Mouse (Mus musculus) neural tube, embryonic 14.5 days (tissue): ENCODE data around the gene Dtx4. TPM values are rescaled to one million over a fixed set of nuclear protein-coding genes. Genes with fewer than 3 reads are reported as not detected.

ENCODE experiments used
- ATAC-seq: fragments of 200-750 bp; cut with Nextera tagmentation; 2 replicates; pipeline ENCODE4 v1.8.0; 2017; ENCODE audit warnings: low read depth, mild to moderate bottlenecking, moderate TSS enrichment, moderate library complexity
- H3K27ac ChIP-seq: fragments of 300-500 bp; sonication (generic); 2 replicates; pipeline ENCODE4 v1.5.1; 2014; ENCODE audit warnings: low read depth, mild to moderate bottlenecking, control low read depth, low read length, moderate library complexity, mixed read lengths
- H3K27me3 ChIP-seq: fragments of 300-500 bp; sonication (generic); 2 replicates; pipeline ENCODE4 v1.6.1; 2014; ENCODE audit warnings: low read length; ENCODE audit not compliant: control insufficient read depth, insufficient read depth
- H3K36me3 ChIP-seq: fragments of 300-500 bp; sonication (generic); 2 replicates; pipeline ENCODE4 v1.6.1; 2014; ENCODE audit warnings: low read length, mixed read lengths; ENCODE audit not compliant: control insufficient read depth, insufficient read depth
- H3K4me1 ChIP-seq: fragments of 300-500 bp; sonication (generic); 2 replicates; pipeline ENCODE4 v1.6.1; 2014; ENCODE audit warnings: low read length; ENCODE audit not compliant: control insufficient read depth, insufficient read depth
- H3K4me2 ChIP-seq: fragments of 300-500 bp; sonication (generic); 2 replicates; pipeline ENCODE4 v1.6.1; 2014; ENCODE audit warnings: mild to moderate bottlenecking, low read depth, low read length, control low read depth
- H3K4me3 ChIP-seq: fragments of 300-500 bp; sonication (generic); 2 replicates; pipeline ENCODE4 v1.5.1; 2014; ENCODE audit warnings: low read depth, low read length, control low read depth, mixed read lengths
- H3K9ac ChIP-seq: fragments of 300-500 bp; sonication (generic); replicated peaks from 2 replicates; pipeline ENCODE4 v1.6.1; 2014; ENCODE audit warnings: low read depth, mild to moderate bottlenecking, control low read depth, low read length, mixed read lengths
- H3K9me3 ChIP-seq: fragments of 300-500 bp; sonication (generic); 2 replicates; pipeline ENCODE4 v1.6.1; 2016; ENCODE audit warnings: low read length; ENCODE audit not compliant: control insufficient read depth
- WGBS: fragments of 180-500 bp; shearing (Covaris S2); extraction: QIAGEN DNeasy Blood & Tissue Kit; methylation state at CpG from one replicate; pipeline ENCODE4 v1.1.7; 2014; 5-methylcytosine and 5-hydroxymethylcytosine counted together
- polyA plus RNA-seq: library from polyadenylated mRNA; unstranded; fragments of >200 nt; fragmentation: Nextera tagmentation; extraction: Ambion mirVana; gene quantifications from 2 replicates; pipeline ENCODE4 v1.2.1, GENCODE M21; 2014

Gene Dtx4
- polyA plus RNA-seq, 1 experiment from 2014 or later = 37.7 TPM

GRCm38 (mm10) chr19:12498321-12498720 lies 2.9 kb downstream of the Dtx4 start:
- Histone ChIP-seq H3K4me3 (peak overlapping the region; percentile 9; the same call in 1 of the 2 replicates), H3K4me1 (peaks cover 13% of the 10 kb centered on the region; the same call in 1 of the 2 replicates), H3K36me3 (no peaks in the 10 kb centered on the region), H3K4me2 (peak overlapping the region; percentile 70; the same call in 1 of the 2 replicates), H3K9me3 (no peaks in the 10 kb centered on the region), H3K27me3 (no peaks in the 10 kb centered on the region), H3K27ac (peak overlapping the region; percentile 70), H3K9ac (no peak overlapping the region; the same call in 1 of the 2 replicates)
- 30% methylated on average over 4 of the region's 4 CpGs for WGBS
- no peak for ATAC-seq

GRCm38 (mm10) chr19:12497909-12498308 lies 3.3 kb downstream of the Dtx4 start:
- Histone ChIP-seq H3K4me1 (peaks cover 13% of the 10 kb centered on the region; the same call in 1 of the 2 replicates), H3K9me3 (no peaks in the 10 kb centered on the region), H3K4me3 (no peak overlapping the region; the same call in 1 of the 2 replicates), H3K27ac (peak overlapping the region; percentile 70), H3K9ac (no peak overlapping the region), H3K36me3 (no peaks in the 10 kb centered on the region), H3K27me3 (no peaks in the 10 kb centered on the region), H3K4me2 (peak overlapping the region; percentile 70; the same call in 1 of the 2 replicates)
- ATAC-seq = no peak
- WGBS = 39% methylated on average over 2 of the region's 2 CpGs

DNA sequence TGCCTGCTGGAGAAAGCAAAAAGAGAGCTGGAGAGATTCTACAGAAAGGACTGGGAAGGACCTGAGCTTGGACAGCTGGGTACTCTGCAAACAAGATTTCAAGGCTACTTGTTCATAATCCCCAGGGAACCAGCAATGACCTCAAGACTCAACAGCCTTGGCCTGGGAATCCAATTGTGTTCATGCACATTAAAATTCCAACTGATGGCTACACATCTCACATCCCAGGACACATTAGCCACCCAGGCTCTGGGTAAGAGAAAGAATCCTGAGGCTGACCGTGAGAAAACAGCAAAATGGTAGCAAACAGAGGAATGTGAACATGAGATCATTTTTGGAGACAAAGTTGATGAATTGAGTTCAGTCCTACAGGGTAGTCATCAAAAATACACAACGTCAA lies 5.0 kb downstream of the Dtx4 start:
- Histone ChIP-seq H3K27ac (peak overlapping the region; percentile 57), H3K27me3 (no peaks in the 10 kb centered on the region), H3K36me3 (peaks cover 9% of the 10 kb centered on the region), H3K9ac (no peak overlapping the region), H3K4me2 (no peak overlapping the region), H3K4me1 (peaks cover 13% of the 10 kb centered on the region; the same call in 1 of the 2 replicates), H3K9me3 (no peaks in the 10 kb centered on the region), H3K4me3 (no peak overlapping the region)
- WGBS = 55% methylated on average over 2 of the region's 2 CpGs
- no peak for ATAC-seq

DNA sequence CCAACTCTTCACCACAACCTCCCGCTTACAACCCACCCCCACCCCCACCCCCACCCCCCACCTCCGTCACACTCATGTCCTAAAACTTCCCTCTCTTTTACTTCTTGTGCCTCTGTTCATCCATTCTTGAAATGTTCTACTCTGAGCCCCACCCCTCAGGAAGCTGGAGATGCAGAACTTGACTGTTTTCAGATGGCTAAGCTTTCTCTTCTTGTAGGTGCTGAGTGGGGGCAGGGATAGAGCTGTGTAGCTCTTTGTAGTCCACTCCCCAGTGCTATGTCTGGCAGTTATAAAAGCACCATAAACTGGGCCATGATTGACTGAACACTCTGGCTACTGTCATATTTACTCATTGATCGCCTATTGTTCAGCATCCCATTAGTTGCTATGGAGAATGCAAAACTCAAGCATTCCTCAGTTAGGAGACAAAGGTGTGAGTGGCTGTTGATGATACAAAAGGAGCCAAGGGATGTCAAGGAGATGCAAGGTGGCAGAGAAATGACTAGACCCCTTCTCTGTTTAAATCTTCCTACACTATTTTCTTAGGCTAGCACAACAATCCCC lies 6.2 kb downstream of the Dtx4 start:
- Histone ChIP-seq H3K4me1 (peaks cover 16% of the 10 kb centered on the region; the same call in 1 of the 2 replicates), H3K4me2 (peak overlapping the region; percentile 8; the same call in 1 of the 2 replicates), H3K27me3 (no peaks in the 10 kb centered on the region), H3K9ac (no peak overlapping the region), H3K27ac (peak overlapping the region; percentile 57), H3K9me3 (no peaks in the 10 kb centered on the region), H3K36me3 (peaks cover 19% of the 10 kb centered on the region), H3K4me3 (no peak overlapping the region)
- 11% methylated on average over 3 of the region's 3 CpGs for WGBS
- no peak for ATAC-seq

DNA sequence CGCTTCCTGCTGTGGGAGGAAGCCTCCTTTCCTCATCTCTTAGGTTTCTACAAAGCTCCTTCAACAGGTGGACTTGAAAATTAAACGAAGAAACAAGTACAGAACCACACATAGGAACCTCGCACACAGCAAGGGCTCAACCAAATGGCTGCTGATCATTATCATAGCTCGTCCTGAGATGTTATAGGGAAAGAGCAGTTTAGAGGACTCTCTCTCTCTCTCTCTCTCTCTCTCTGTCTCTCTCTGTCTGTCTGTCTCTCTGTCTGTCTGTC lies 7.1 kb downstream of the Dtx4 start:
- H3K27me3 ChIP-seq = no peaks in the 10 kb centered on the region
- no peaks in the 10 kb centered on the region for H3K9me3 ChIP-seq
- no peak overlapping the region for H3K4me3 ChIP-seq
- WGBS = 15% methylated on average over 4 of the region's 4 CpGs
- peaks cover 16% of the 10 kb centered on the region; the same call in 1 of the 2 replicates for H3K4me1 ChIP-seq
- 0 out of 2 replicates have a peak overlapping the region, but pooled peaks have one; percentile 4 for H3K27ac ChIP-seq
- peak overlapping the region; percentile 14; the same call in 1 of the 2 replicates for H3K4me2 ChIP-seq
- H3K36me3 ChIP-seq = peaks cover 19% of the 10 kb centered on the region
- H3K9ac ChIP-seq = no peak overlapping the region
- ATAC-seq = no peak

DNA sequence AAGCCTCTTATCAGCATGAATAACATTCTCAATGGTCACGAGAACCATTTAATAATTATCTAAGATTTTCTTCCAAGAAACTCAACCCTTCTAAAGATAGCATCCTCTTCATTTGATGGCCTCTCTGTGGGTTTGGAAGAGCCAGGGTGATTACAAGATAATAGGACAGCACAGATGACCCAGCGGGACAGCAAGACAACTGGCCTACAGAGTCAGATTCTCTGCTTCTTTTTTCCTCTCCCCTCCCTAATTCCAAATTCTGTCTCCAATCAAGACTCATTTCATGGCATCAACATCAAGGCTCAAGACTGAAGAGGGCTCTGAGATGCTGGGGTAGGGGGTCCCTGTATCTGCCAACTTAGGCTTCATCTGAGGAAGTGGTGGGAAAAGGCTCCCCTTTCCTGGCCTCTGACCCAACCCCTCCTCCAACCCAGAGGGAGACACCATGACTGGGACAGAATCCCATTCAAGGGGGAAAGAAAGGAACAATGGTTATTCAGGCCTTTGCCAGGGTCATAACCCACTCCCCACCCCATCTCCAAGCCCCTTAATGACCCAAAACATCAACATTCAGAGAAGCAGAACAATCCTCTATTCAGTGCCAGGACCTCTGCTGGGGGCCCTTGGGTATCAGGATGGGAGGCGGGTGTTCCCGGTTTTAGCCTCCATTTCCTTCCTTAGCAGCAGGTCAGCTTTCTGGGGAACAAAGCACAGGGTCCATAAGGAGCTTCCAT lies 7.6 kb downstream of the Dtx4 start:
- Histone ChIP-seq H3K9ac (no peak overlapping the region), H3K4me1 (peaks cover 18% of the 10 kb centered on the region; the same call in 1 of the 2 replicates), H3K27ac (0 out of 2 replicates have a peak overlapping the region, but pooled peaks have one; percentile 4), H3K4me3 (no peak overlapping the region), H3K9me3 (no peaks in the 10 kb centered on the region), H3K4me2 (peak overlapping the region; percentile 14; the same call in 1 of the 2 replicates), H3K27me3 (no peaks in the 10 kb centered on the region), H3K36me3 (peaks cover 19% of the 10 kb centered on the region)
- 18% methylated on average over 4 of the region's 4 CpGs for WGBS
- peak; percentile 10; the same call in 1 of the 2 replicates for ATAC-seq

DNA sequence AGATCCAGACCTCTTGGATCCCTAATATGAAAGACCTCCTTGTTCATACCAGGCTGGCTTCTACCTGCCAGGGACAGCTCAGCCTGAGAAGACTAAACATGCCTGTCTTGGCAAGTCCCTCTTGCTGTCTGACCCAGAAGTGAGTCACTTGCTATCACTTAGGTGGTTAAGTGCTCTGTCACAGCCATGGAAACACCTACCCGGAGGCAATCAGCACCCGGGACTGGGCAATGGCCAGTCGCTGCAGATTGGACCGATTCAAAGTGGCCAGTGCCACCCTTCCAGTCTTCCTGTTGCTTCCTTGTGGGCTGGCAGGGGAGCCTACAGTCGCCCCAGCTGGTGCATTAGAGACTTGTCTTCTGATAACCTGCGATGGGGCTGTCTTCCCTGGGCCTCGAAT lies 9.6 kb downstream of the Dtx4 start:
- 0 out of 2 replicates have a peak overlapping the region, but pooled peaks have one; percentile 34 for H3K27ac ChIP-seq
- H3K4me3 ChIP-seq = no peak overlapping the region
- H3K27me3 ChIP-seq = no peaks in the 10 kb centered on the region
- no peaks in the 10 kb centered on the region for H3K9me3 ChIP-seq
- peaks cover 19% of the 10 kb centered on the region for H3K36me3 ChIP-seq
- peaks cover 30% of the 10 kb centered on the region; the same call in 1 of the 2 replicates for H3K4me1 ChIP-seq
- 86% methylated on average over 7 of the region's 7 CpGs for WGBS
- no peak overlapping the region for H3K9ac ChIP-seq
- no peak for ATAC-seq
- no peak overlapping the region for H3K4me2 ChIP-seq

DNA sequence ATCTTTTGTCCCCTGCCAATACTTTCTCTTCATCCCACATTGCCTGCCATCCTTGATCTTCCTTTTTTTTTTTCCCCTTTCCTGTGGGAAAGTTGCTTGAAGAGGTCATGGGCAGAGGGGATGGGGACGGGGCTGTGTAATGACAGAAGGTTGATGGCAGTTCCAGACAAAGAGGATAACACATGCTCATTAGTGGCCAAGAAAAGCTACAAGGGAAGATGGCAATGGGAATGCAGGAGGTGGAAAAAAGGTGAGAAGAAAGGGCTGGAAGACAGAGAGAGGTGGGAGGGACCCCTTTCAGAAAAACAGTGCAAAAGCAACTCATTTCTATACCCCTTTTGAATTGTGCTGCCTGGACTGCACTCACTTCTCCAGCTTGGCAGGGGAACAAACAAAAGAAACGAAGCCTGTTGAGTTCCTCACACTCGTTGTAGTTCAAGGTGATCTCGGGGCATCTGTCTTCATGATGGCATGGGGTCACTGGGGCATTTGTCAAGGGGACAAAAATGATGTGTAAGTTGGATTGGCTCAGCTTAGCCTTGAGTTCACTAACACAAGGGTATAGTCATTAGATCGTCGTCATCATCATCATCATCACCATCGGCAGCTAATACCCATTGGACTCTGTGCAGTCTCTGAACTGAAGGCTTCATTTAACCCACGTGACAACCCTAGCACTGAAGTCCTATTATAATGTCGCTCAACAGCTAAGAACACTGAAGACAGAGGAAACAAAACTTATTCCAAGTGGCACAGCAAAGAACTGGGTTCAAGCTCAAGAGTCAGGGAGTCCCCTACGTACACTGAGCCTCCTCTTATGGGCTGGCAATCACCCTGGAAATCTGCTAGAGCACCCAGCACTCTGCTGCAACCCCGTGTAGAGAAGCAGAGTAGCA lies 11.3 kb downstream of the Dtx4 start:
- no peaks in the 10 kb centered on the region for H3K27me3 ChIP-seq
- ATAC-seq = peak; percentile 32
- WGBS = 18% methylated on average over 11 of the region's 11 CpGs

More for the DNA sequence above, 11.3 kb downstream of the Dtx4 start:
- Histone ChIP-seq H3K27ac (peak overlapping the region; percentile 60), H3K9me3 (no peaks in the 10 kb centered on the region), H3K9ac (no peak overlapping the region), H3K4me3 (no peak overlapping the region), H3K36me3 (peaks cover 22% of the 10 kb centered on the region), H3K4me2 (no peak overlapping the region), H3K4me1 (peaks cover 26% of the 10 kb centered on the region; the same call in 1 of the 2 replicates)
